Mouse (Mus musculus): ENCODE data around the gene Riok2. TPM values are rescaled to one million over a fixed set of nuclear protein-coding genes. Genes with fewer than 3 reads are reported as not detected.

The Riok2 gene
- polyA plus RNA-seq, 1 experiment = 10.2 TPM

GRCm38 (mm10) chr17:17433679-17434078 is 59.6 kb downstream of the Riok2 start:
- 80% methylated on average over 4 of the region's 4 CpGs for WGBS
- H3K4me1 ChIP-seq (replicated peaks; ENCODE audit: control insufficient read depth, insufficient read depth, low read length) = no peaks in the 10 kb centered on the region
- TF ChIP-seq POLR2A (IDR thresholded peaks at IDR 0.05; ENCODE audit: control insufficient read depth, extremely low read depth, insufficient read depth, low read length, poor library complexity) = no peak
- no peak for TF ChIP-seq CTCF (IDR thresholded peaks at IDR 0.05; ENCODE audit: borderline replicate concordance, control insufficient read depth, extremely low read depth, insufficient read depth, low read length, poor library complexity)
- H3K27me3 ChIP-seq (ENCODE audit: control insufficient read depth, insufficient read depth, low read length) = no peaks in the 10 kb centered on the region
- no peak for DNase-seq
- no peak overlapping the region for H3K27ac ChIP-seq (ENCODE audit: control insufficient read depth, insufficient read depth, low read length)
- H3K36me3 ChIP-seq (ENCODE audit: control insufficient read depth, insufficient read depth, low read length) = no peaks in the 10 kb centered on the region
- no peak overlapping the region for H3K4me3 ChIP-seq (ENCODE audit: control insufficient read depth, insufficient read depth, low read length)

- no peak for DNase-seq
- TF ChIP-seq CTCF (IDR thresholded peaks at IDR 0.05; ENCODE audit: borderline replicate concordance, control insufficient read depth, extremely low read depth, insufficient read depth, low read length, poor library complexity) (no peak), POLR2A (IDR thresholded peaks at IDR 0.05; ENCODE audit: control insufficient read depth, extremely low read depth, insufficient read depth, low read length, poor library complexity) (no peak)
- no peaks in the 10 kb centered on the region for H3K27me3 ChIP-seq (ENCODE audit: control insufficient read depth, insufficient read depth, low read length)
- no peak overlapping the region for H3K27ac ChIP-seq (ENCODE audit: control insufficient read depth, insufficient read depth, low read length)
- H3K4me3 ChIP-seq (ENCODE audit: control insufficient read depth, insufficient read depth, low read length) = no peak overlapping the region
- H3K36me3 ChIP-seq (ENCODE audit: control insufficient read depth, insufficient read depth, low read length) = no peaks in the 10 kb centered on the region
- H3K4me1 ChIP-seq (replicated peaks; ENCODE audit: control insufficient read depth, insufficient read depth, low read length) = 0 out of 2 replicates have a peak, but pooled peaks cover 2% of the 10 kb centered on the region
Measured at GRCm38 (mm10) chr17:17438576-17439191, 64.6 kb downstream of the Riok2 start.

- DNase-seq = peak; percentile 30
- peaks cover 5% of the 10 kb centered on the region for H3K4me1 ChIP-seq (replicated peaks; ENCODE audit: control insufficient read depth, insufficient read depth, low read length)
- no peak overlapping the region for H3K4me3 ChIP-seq (ENCODE audit: control insufficient read depth, insufficient read depth, low read length)
- no peak overlapping the region for H3K27ac ChIP-seq (ENCODE audit: control insufficient read depth, insufficient read depth, low read length)
- WGBS = 22% methylated on average over 4 of the region's 4 CpGs
- TF ChIP-seq CTCF (IDR thresholded peaks at IDR 0.05; ENCODE audit: borderline replicate concordance, control insufficient read depth, extremely low read depth, insufficient read depth, low read length, poor library complexity) (no peak), POLR2A (IDR thresholded peaks at IDR 0.05; ENCODE audit: control insufficient read depth, extremely low read depth, insufficient read depth, low read length, poor library complexity) (no peak)
- no peaks in the 10 kb centered on the region for H3K36me3 ChIP-seq (ENCODE audit: control insufficient read depth, insufficient read depth, low read length)
- no peaks in the 10 kb centered on the region for H3K27me3 ChIP-seq (ENCODE audit: control insufficient read depth, insufficient read depth, low read length)
Measured at GRCm38 (mm10) chr17:17441876-17442498, 67.9 kb downstream of the Riok2 start.

GRCm38 (mm10) chr17:17444297-17444886 is 70.3 kb downstream of the Riok2 start:
- 26% methylated on average over 3 of the region's 3 CpGs for WGBS
- peak overlapping the region; percentile 12; the same call in 1 of the 2 replicates for H3K27ac ChIP-seq (ENCODE audit: control insufficient read depth, insufficient read depth, low read length)
- H3K4me1 ChIP-seq (replicated peaks; ENCODE audit: control insufficient read depth, insufficient read depth, low read length) = peaks cover 10% of the 10 kb centered on the region
- no peak overlapping the region for H3K4me3 ChIP-seq (ENCODE audit: control insufficient read depth, insufficient read depth, low read length)
- no peaks in the 10 kb centered on the region for H3K27me3 ChIP-seq (ENCODE audit: control insufficient read depth, insufficient read depth, low read length)
- no peaks in the 10 kb centered on the region for H3K36me3 ChIP-seq (ENCODE audit: control insufficient read depth, insufficient read depth, low read length)
- peak; percentile 21 for DNase-seq
- no peak for TF ChIP-seq CTCF (IDR thresholded peaks at IDR 0.05; ENCODE audit: borderline replicate concordance, control insufficient read depth, extremely low read depth, insufficient read depth, low read length, poor library complexity)

Other genes starting within 250 kb of the Riok2 start
- gene Lix1, start 28.4 kb downstream of the Riok2 start, polyA plus RNA-seq (2012; rRNA removed) = 0.10 and 0.12 TPM in 2 replicates

Measured in thymus, adult 2 months (tissue).